Mouse (Mus musculus): Measurements from ENCODE around the gene Sds.

Sds gene

DNA sequence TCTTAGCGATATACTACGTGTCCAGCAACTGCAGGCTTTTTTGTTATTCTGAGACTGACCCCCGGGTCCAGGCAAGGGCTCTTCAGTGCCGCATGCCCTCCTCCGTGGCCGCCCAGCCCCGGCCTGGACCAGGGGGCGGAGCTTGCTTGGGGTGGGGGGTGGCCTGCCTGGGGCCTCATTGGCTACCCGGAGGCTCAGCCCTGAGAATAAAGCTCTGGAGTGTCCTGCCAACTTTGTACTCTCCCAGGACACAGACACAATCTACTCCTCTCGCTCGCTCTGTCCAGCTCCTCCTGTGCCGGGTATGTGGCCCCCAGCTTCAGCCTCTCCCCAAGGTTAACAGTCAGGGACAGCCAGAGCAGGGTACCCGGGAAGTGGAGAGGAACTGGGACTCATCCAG, at the start of gene Sds:
TSS of gene Sds (plus strand) at position 231 of the 400 bp plus-strand sequence.
- no peak for DNase-seq (ENCODE audit: low read depth, low spot score)

DNA sequence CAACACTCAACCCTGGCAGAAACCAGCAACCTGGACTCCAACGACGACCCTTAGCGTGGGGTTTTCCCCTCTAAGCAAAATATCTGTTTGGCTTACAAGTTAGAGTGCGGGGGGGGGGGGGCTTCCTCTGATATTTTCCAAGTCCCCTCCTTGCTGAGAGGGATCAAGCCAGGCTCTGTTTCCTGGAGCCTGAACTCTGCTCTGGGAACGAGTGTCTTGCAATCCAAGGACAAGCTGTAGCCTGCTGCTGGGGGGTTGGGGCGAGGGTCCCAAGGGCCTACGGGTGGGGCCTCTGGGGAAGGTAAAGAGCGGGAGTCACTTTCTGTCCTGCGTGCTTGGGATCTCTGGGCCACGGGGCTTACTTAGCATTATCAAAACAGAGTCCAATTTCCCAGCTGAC, 49.8 kb upstream of the Sds start:
- DNase-seq (ENCODE audit: low read depth, low spot score): no peak

DNA sequence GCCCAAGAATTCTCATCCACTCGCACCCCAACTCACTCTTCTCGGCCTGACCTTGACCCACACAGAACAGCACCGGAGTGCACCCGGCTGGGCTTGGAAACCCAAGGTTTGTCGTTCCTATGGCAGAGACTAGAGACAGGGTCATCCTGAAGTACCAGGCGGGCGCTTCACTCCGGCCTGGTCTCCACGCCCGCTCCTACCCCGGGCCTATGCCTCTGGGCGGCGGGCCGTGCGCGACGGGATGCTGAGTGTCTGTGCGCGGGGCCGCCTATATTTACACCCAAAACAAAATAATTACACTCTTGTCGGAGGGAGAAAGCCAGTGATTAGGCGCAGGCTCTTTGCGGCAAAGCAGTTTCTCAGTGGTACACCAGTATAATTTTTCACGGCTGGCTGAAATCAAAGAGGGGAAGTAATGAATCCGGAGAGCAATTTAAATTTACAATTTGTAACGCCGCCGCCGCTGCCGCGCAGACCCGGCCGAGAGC, 48.8 kb upstream of the Sds start:
- DNase-seq (ENCODE audit: low read depth, low spot score): no peak

DNA sequence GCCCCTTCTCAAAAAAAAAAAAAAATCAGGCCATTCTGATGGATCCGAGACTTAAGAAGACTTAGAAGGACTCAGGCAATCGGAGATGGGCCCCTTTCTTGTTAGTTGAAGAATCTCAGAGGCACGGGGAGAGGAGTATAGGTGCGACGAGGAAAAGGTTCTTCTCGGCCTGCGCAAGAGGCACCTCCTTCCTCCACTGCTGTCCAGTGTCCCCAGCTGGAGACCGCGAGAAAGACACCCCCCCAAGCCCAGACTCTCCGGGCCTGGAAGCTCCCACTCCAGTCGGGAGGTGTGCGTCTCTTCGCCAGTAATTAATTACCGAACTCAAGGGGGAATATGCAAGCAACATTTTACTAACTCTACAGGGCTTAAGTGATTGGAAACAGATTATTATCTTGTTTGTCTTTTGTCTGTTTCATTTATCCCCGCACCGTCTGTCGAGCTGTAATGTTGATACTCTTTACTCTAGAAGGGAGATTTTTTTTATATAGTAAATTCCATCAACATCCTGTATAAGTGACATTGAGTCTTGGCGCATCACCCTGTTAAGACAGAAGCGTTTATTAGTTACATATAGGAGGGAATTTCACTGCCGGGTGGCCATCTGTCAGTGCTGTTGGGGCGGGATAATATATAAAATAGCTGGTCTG, 48.0 kb upstream of the Sds start:
- no peak for DNase-seq (ENCODE audit: low read depth, low spot score)

DNA sequence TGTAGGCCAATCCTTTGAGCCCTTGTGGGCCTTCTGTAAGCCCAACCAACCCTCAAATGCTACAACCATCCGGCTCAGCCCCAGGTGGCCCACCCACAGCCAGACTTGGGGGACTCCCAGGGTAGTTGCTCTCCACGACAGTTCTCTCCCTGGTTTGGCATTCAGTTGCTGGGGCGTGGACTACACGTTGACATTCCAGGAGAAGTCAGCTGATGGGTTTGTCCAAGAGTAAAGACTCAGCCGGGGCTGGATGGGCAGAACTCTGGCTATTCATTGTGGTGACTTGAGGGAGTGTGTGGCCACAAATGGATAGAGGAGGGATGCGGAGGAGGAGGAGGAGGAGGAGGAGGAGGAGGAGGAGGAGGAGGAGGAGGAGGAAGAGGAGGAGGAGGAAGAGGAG, 47.3 kb upstream of the Sds start:
- DNase-seq (ENCODE audit: low read depth, low spot score): no peak

DNA sequence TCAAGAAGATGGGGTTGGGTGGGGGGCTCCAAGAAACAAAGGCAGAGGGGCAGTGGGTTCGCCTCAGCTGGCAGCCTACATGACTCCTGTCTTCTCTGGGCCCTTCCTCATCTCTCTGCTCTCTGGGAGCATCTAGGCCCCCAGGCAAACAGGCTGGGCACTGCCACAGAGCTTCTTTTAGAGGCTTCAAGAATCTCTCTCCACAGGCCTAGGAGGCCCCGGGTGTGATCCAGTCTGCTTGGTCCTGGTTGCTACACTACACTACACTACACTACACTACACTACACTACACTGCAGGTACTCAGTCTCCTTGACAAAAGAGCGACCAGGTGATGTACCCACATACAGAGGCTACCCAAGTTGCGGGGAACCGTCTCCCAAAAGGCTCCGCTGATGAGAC, 46.6 kb upstream of the Sds start:
- DNase-seq (ENCODE audit: low read depth, low spot score): no peak

DNA sequence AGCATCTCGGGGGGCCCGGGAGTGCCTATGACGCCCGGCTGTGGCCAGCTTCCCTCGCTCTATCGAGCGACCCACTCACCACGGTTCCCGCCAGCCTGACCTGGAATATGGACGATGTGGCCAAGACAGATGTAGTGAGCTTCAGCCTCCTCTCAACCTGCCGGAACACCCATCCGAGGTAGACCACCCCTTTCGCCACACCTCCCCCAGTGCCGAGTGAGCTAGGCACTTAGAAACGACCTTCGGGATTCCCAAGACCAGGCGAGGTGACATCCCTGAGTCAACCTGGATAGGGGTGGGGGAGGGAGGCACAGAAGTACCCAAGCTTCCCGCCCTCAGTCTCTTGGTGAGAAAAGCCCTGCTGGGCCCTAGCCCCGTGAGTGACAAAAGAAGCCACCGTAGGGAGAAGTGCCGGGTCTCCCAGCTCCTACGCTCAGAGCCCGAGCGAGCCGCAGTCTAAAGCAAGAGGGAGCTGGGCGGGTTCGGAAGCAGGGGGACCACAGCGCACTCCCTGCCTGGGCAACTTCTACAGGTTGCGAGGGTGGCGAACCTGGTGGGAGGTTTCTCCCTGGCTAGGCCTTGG, 45.2 kb upstream of the Sds start:
- DNase-seq (ENCODE audit: low read depth, low spot score): no peak

DNA sequence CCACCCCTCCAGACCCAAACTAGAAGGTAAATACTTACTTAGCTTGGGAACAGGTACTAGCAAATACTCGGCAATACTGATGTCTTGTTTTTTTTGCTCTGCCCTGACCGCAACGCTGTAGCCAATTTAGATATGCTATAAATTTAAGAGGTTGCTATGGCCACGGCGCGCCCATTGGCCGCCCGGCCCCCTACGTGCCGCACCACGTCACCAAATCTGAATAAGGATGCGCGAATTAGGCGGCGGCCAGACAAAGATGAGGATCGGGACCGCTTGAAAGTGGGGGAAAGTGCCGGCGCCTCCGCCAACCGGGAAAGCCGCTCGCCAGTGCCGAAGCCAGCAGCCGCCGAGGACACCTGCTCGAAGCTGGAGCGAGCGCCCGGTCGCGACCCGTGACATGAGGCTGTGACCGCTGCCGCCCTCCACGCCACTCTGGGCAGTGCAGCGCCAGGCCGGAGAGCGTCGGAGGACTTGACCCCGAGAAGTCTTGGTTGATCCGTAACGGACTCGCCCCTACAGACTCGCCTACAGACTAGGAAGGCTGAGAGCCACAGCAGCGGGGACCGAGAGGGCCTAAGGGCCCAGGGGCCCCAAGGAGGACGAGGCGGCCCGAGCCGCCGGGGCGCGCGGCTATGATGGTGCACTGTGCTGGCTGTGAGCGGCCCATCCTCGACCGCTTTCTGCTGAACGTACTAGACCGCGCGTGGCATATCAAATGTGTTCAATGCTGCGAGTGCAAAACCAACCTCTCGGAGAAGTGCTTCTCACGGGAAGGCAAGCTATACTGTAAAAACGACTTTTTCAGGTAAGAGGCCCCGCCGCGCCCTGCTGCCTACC, 44.5 kb upstream of the Sds start, which contains the start of gene Lhx5:
TSS of gene Lhx5 (plus strand) at position 51 of the 837 bp plus-strand sequence.
- DNase-seq (ENCODE audit: low read depth, low spot score): no peak

DNA sequence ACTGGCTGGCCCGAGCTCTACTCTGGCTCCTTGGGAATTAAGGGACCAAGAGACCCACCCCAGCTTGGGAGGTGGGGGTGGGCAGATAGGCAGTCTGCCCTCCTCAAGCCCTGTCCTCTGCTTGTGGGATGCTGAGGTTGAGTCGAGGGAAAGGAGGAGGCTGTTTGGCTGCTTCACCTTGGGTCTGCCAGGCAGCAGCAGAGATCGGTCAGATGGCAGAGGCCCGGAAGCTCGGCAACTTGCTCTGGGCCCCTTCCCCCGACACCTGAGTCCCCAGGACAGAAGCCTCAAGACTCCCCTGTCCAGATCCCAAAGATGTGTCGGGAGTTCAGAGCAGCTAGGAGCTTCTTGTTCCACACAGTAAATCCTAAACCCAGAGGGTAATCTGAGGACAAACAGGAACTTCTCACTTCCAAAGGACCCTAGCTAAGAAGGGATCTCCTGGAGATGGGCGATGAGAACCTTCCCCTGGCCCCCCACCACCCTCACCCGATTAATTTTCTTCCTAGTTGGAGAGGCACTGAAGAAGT, 43.8 kb upstream of the Sds start:
- DNase-seq (ENCODE audit: low read depth, low spot score): no peak

DNA sequence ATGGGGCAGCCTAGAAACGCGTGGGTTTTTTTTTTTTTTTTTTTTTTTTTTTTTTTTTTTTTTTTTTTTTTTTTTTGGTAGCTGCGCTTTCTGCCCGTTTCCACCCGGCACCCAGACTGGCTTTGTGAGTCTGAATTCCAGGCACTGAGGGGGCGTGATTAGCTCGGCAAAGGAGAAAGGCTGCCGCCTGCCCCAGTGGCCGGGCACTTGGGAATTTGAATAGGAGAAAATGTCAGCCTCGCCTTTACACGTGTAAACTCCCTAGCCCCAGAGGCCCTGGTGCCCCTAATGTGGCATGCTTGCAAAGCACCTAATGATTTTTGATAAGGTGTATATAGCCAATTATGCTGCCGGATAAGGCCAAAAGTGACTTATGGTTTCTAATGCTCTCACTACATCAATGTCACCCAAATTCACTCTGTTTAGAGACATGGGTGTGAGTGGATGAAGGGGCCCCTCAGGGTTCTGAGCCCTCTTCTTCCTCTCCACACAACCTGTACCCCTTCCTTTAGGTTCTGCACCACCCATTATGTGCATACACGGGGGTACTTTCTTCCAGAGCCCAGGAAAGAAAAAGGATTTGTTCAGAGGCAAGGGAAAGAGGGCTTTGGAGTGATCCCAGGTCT, 43.1 kb upstream of the Sds start:
- no peak for DNase-seq (ENCODE audit: low read depth, low spot score)

DNA sequence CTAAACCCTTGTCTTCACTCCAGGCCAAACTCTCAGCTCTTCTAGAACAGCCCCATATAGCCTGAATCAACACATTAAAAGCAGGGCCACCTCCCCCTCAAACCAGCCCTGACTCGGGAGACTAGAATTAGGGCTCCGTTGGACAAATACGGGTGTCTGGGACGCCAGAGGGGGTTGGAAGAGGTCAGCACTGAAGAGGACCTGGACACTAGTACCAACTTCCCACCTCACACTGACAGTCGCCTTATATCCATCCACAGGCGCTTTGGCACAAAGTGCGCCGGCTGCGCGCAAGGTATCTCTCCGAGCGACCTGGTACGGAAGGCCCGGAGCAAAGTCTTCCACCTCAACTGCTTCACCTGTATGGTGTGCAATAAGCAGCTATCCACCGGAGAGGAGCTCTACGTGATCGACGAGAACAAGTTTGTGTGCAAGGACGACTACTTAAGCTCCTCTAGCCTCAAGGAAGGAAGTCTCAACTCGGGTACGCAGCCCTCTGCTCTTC, 42.0 kb upstream of the Sds start:
- no peak for DNase-seq (ENCODE audit: low read depth, low spot score)

DNA sequence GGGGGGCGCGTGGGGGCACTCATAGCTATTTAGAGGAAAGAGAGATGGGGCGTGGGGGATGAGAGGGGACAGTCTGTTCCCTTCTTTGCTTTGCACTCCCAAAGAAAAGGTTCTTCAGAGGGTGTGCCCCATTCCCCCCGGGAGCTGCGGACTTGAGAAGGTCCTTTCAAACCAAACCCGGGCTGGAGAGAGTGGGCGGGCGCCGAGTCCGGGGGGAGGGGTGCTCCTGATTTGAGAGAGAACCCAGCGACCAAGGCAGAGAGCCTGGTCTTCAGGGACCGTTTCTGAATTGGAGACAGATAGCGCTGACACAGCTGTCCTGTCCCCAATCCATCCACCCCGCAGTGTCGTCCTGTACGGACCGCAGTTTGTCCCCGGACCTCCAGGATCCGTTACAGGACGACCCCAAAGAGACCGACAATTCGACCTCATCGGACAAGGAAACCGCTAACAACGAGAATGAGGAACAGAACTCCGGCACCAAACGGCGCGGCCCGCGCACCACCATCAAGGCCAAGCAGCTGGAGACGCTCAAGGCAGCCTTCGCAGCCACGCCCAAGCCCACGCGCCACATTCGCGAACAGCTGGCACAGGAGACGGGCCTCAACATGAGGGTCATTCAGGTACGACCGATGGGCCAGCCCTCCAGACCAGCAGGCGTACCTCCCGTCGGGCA, 41.2 kb upstream of the Sds start:
- no peak for DNase-seq (ENCODE audit: low read depth, low spot score)

DNA sequence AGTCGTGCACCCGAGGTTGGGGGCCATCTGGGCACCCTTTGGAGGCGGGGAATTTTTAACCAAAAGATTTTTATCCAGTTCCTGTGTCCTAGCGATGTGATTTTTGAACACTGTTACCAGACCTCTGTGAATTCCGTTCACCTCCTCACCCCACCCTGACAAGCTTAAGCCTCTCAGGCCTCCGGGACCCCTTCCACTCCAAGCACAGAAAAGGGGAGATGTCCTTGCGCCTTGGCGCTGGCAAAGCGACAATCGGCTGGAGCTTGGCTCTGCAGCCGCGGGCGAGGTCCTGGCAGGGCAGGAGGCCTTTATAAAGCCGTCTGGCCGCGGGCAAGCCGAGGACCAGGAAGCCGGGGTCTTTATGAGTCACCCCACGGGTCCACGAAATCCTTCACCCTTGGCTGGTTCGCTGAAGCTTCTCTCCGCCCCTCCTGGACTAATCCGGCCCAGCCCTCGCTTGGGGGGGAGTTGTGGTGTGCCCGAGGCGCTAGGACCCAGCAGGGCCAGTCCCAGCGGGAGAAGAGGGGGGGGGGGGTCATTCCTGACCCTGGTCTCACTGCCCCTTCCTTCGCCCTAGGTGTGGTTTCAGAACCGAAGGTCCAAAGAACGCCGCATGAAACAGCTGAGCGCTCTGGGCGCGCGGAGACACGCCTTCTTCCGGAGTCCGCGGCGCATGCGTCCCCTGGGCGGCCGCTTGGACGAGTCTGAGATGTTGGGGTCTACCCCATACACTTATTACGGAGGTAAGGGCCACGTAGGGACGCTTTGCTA, 40.4 kb upstream of the Sds start:
- no peak for DNase-seq (ENCODE audit: low read depth, low spot score)

DNA sequence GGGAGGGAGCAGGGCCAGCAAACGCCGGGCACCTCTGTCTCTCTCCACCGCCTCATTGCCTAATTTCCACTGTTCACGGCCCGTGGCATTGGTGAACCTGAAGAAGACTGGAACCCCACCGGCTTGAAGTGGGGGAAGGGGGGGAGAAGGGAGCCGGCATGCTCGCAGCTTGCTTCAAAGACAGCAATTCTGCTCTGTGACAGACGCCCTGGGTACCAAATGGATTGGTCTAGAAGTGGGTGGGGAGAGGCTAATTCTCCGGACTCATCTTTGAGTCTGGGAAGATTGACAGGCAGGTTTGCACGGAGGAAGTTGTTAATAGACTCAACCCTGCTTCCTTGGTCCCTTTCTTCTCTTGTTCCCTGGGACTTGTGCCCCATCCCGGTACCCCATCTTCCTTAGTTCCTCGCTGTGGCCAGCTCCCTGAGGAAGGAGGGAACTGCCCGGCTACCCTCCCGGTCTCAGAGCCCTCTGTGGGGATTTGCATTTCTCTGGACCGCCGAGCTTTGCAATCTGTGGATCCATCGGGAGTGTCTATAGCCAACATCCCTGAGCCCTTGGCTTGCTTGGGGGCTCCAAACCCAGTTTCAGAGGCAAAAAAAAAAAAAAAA, 39.3 kb upstream of the Sds start:
- DNase-seq (ENCODE audit: low read depth, low spot score): no peak

DNA sequence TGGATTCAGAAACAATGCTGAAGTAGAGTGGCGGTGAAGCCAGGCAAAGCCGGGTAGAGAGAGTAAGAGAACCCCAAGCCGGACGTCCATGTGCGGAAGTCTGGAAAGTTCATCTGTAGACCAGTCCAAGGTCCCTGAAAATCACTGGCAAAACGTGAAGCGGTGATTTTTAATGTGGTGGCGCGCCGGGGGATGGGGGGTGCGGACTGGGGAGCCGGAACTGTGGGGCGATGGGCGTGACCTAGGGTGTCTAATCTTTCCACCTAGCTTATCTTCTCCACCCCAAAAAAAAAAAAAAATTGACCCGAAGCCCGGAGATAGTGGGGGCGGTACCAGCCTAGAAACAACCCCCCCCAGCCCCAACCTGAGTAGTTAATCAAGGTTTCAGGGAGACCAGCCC, 38.8 kb upstream of the Sds start:
- no peak for DNase-seq (ENCODE audit: low read depth, low spot score)

DNA sequence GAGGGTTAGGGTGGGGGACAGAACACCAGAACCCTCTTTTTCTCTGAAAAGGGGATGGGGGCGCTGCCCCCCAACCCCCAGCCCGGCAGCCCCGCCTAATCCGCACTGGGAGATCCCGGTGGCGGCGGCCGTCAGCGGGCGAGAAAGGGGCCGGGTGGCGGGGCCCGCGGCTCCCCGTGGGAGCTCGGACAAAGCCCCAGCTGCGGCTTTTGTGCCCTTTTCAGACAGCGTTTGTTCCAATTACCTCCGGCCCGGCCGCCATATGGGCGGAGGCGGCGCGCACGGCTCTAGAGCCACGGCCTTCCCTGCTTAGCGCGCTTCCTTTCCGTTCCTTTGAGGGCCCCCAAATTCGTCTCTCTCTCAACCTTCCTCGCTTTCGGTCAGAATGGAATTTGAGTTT, 38.3 kb upstream of the Sds start:
- DNase-seq (ENCODE audit: low read depth, low spot score): no peak

DNA sequence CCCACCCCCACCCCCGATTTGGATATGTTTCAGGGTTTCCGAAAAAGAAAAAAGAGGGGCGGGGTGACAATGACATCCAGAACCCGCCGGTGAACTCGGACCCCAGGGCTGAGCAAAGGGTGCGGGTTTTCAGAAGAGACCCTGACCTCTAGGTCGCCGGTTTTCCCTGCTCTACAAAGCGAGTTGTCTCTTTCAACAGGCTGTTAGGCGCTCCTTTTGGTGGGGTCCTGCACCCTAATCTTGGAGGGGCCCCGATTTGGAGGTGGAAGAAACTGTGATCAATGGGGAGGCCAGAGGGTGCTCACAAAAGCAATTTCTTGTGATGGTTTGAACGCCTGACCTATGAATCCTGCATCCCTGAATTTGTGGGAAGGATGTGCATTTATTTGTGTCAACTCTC, 37.9 kb upstream of the Sds start:
- DNase-seq (ENCODE audit: low read depth, low spot score): no peak

DNA sequence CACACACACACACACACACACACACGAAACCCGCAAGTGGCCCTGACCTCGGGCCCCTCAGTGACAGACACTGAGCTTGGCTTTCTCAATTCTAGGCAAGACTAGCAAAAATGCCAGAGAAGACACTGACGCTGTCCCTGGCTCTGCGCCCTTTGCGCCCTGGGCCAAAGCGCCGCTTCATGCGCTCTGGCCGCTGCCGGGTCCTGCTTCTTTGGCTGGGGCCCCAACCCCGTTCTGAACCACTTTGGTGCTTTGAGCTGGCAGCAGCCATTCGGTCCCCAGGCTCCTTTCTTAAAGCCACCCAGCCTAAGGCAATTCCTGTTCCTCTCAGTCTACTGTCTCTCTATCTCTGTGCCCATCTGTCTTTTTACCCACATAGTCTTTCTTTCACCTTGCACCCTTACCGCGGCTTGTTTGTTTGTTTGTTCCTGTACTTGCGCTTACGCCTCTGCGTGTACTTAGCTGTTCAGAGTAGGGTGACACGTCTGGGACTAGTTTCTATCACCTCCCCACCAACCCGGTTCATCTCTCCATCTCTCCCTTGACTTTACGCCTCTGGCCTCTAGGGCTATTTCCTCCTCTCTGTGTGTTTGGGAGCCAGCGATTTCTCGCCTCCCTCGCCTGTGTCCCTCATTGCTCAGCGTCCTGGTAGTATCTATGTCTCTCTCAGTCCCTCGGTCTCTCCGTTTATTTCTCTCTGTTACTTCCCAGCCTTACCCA, 37.2 kb upstream of the Sds start:
- DNase-seq (ENCODE audit: low read depth, low spot score): no peak

DNA sequence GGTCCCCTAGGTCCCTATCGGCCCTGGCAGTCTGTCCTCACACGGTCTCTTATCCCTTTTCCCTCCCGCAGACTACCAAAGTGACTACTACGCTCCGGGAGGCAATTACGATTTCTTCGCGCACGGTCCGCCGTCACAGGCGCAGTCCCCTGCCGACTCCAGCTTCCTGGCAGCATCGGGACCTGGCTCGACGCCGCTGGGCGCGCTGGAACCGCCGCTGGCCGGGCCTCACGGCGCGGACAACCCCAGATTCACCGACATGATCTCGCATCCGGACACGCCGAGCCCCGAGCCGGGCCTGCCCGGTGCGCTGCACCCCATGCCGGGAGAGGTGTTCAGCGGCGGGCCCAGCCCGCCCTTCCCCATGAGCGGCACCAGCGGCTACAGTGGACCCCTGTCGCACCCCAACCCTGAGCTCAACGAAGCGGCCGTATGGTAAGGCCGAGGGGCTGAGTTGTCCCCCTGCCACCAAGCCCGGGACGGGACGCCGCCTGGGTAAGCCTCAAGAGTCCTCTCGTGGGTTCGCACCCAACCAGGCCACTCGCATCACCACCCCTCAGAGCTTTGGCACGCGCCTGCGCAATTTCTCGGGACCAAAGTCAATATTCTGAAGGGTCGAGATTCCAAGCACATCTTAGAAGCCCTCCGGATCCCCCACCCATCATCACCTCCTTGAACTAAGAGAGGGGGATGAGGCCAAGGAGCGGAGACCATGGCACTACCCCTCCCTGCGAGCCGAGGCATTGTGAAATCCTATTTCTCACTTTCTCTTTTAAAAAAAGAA, 36.2 kb upstream of the Sds start:
- DNase-seq (ENCODE audit: low read depth, low spot score): no peak

All from 3T3-L1 (cell line).